Mouse (Mus musculus): ENCODE measurements around the gene Cdk20. TPM values are rescaled to one million over a fixed set of nuclear protein-coding genes. Genes with fewer than 3 reads are reported as not detected.
A peak's percentile ranks its signal among the peaks of the same experiment; 100 is the strongest.

The Cdk20 gene
- polyA plus RNA-seq, 1 experiment from 2014 or later = 11.5 TPM

DNA sequence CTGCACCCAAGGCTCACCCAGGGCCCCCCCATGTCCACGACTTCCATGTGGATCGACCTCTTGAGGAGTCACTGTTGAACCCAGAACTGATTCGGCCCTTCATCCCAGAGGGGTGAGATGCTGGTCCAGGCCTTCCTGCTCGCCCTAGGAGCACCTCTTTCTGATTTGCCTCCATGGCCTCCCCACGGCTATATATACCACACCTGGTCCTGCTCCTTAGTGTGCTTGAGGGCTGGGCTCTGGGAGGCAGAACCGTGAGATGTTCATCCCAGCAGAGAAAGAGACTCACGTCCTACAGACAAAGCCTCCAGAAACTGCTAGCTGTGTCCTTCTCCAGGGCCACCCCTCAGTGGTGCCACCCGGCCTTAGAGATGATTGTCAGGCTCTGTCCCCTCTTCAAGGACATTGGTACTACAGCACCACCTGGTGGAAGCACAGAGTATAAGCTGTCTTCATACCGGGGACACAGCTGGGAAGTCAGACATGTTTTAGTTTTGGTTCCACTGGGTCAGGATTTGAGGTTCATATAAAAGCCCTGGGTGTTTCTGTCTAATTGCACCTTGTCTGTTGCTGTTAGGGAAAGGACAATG is 6.8 kb downstream of the Cdk20 start:
- no peaks in the 10 kb centered on the region for H3K9me3 ChIP-seq (ENCODE audit: control insufficient read depth, low read length)
- peaks cover 4% of the 10 kb centered on the region; the same call in 1 of the 2 replicates for H3K4me1 ChIP-seq (ENCODE audit: control insufficient read depth, insufficient read depth, low read length)
- H3K36me3 ChIP-seq (ENCODE audit: control insufficient read depth, insufficient read depth, low read length) = no peaks in the 10 kb centered on the region

DNA sequence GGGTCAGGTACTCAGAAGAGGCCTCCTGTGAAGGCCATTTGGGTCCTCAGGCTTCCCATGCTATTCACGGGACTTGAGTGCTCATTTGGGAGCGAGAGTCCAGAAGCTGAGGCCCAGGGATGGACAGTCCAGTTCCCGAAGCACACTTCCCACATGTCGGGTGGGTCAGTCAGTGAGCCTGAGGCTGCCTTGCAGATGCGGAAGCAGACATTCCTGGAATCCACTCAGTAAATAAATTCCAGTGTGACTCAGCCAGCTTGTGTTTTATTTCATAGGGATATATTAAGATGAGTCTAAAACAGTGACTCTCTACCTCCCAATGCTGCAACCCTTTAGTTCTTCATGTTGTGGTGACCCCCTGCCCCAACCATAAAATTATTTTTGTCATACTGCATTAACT is 7.4 kb downstream of the Cdk20 start:
- Histone ChIP-seq H3K9ac (ENCODE audit: low read depth, low read length) (no peak overlapping the region), H3K4me3 (ENCODE audit: low read length) (no peak overlapping the region), H3K4me2 (ENCODE audit: low read depth, low read length) (no peak overlapping the region), H3K36me3 (ENCODE audit: control insufficient read depth, insufficient read depth, low read length) (no peaks in the 10 kb centered on the region), H3K4me1 (ENCODE audit: control insufficient read depth, insufficient read depth, low read length) (peaks cover 4% of the 10 kb centered on the region; the same call in 1 of the 2 replicates), H3K27me3 (replicated peaks; ENCODE audit: control insufficient read depth, insufficient read depth, low read length) (no peaks in the 10 kb centered on the region), H3K9me3 (ENCODE audit: control insufficient read depth, low read length) (no peaks in the 10 kb centered on the region), H3K27ac (ENCODE audit: low read length) (no peak overlapping the region)
- ATAC-seq = 0 out of 2 replicates have a peak, but pooled peaks have one; percentile 10
- WGBS = 51% methylated on average over 5 of the region's 5 CpGs

More for the DNA sequence above, 6.8 kb downstream of the Cdk20 start:
- Histone ChIP-seq H3K9ac (ENCODE audit: low read depth, low read length) (no peak overlapping the region), H3K27ac (ENCODE audit: low read length) (no peak overlapping the region), H3K27me3 (replicated peaks; ENCODE audit: control insufficient read depth, insufficient read depth, low read length) (no peaks in the 10 kb centered on the region), H3K4me3 (ENCODE audit: low read length) (no peak overlapping the region), H3K4me2 (ENCODE audit: low read depth, low read length) (no peak overlapping the region)
- peak; percentile 16; the same call in 1 of the 2 replicates for ATAC-seq
- WGBS = 55% methylated on average over 9 of the region's 9 CpGs

DNA sequence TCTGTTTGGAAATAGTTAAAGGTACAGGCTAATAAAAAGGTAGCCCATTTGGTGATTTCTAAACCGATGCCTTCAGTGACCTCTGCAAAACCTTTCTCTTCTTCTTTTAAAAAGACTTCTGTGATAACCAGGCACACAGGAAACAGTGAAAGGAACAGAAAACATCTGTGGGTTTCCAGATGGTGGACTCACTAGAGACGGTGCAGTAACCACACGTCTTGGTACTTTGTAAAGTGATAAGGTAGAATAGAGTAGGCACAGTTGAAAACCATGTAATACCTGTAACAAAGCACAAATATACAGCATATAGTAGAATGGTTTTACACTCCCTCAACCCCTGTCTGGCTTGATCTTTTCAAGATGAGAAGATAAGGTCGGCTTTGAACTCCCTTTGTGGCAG is 8.5 kb downstream of the Cdk20 start:
- 73% methylated on average over 4 of the region's 4 CpGs for WGBS
- Histone ChIP-seq H3K4me3 (ENCODE audit: low read length) (no peak overlapping the region), H3K27ac (ENCODE audit: low read length) (no peak overlapping the region), H3K9ac (ENCODE audit: low read depth, low read length) (no peak overlapping the region), H3K9me3 (ENCODE audit: control insufficient read depth, low read length) (no peaks in the 10 kb centered on the region), H3K4me2 (ENCODE audit: low read depth, low read length) (no peak overlapping the region), H3K4me1 (ENCODE audit: control insufficient read depth, insufficient read depth, low read length) (peaks cover 4% of the 10 kb centered on the region; the same call in 1 of the 2 replicates), H3K36me3 (ENCODE audit: control insufficient read depth, insufficient read depth, low read length) (no peaks in the 10 kb centered on the region), H3K27me3 (replicated peaks; ENCODE audit: control insufficient read depth, insufficient read depth, low read length) (no peaks in the 10 kb centered on the region)
- no peak for ATAC-seq

DNA sequence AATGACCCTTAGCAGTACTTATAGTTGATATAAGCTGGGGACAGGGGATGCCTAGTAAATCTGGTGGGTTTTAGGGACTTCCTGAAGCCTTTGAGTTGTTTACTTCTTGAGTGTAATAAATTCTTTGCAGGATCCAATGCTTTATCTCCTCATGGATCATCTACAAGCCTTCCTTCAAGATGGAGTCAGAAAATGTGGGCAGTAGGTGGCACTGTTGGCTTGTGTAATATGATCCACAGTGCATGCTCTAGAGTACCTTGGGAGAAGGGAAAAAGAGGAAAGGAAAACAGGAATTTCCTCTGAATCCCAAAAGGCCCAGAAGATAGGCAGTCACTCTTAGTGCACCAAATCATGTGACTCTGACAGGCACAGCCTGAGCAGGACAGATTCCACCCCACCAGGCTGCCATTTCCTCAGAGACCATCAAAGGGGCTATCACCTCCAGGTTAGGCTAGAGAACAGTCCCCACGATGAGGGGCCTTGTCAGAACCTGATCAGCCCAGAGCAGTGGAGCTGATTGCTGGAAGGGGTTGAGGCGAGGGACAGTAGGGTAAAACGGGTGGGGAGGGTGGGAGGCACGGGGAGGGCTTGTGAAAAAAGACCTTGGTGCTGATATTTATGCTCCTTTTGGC is 11.3 kb downstream of the Cdk20 start:
- no peak overlapping the region for H3K27ac ChIP-seq (ENCODE audit: low read length)
- ATAC-seq = peak; percentile 59
- H3K9ac ChIP-seq (ENCODE audit: low read depth, low read length) = no peak overlapping the region
- H3K4me3 ChIP-seq (ENCODE audit: low read length) = no peak overlapping the region
- peaks cover 4% of the 10 kb centered on the region; the same call in 1 of the 2 replicates for H3K4me1 ChIP-seq (ENCODE audit: control insufficient read depth, insufficient read depth, low read length)
- WGBS = 67% methylated on average over 4 of the region's 4 CpGs
- H3K9me3 ChIP-seq (ENCODE audit: control insufficient read depth, low read length) = no peaks in the 10 kb centered on the region
- no peaks in the 10 kb centered on the region for H3K27me3 ChIP-seq (replicated peaks; ENCODE audit: control insufficient read depth, insufficient read depth, low read length)
- H3K36me3 ChIP-seq (ENCODE audit: control insufficient read depth, insufficient read depth, low read length) = no peaks in the 10 kb centered on the region
- no peak overlapping the region for H3K4me2 ChIP-seq (ENCODE audit: low read depth, low read length)

DNA sequence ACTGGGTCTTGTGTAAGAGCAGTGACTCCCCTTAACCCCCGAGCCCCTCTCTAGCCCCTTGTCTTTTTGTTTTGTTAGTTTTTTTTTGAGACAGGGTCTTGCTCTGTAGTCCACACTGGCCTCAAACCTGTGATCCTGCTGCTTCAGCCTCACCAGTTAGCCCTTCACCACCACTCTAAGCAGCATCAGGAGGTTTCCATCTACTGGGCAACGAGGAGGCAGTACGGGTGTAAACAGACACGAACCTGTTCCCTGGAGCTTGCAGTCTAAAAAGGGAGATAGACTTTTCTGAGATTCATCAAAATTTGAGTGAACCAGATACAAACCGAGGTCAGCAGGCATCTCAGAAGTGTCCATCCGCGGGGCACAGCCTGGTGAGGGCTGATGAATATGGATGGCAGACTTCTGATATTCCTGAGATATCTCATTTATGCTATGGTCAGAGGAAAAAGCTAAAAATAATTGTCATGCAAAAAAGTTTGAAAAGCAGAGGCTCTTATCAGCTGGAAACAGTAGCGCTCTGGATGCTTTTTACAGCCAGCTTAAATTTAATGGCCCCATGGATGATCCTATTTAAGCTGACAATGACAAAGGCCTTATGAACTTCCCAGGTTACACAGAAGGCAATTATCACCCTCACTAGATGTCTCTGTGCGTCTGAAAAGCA is 13.3 kb downstream of the Cdk20 start:
- H3K4me3 ChIP-seq (ENCODE audit: low read length) = no peak overlapping the region
- ATAC-seq = no peak
- no peaks in the 10 kb centered on the region for H3K27me3 ChIP-seq (replicated peaks; ENCODE audit: control insufficient read depth, insufficient read depth, low read length)
- WGBS = 69% methylated on average over 9 of the region's 9 CpGs
- no peaks in the 10 kb centered on the region for H3K9me3 ChIP-seq (ENCODE audit: control insufficient read depth, low read length)
- H3K4me2 ChIP-seq (ENCODE audit: low read depth, low read length) = no peak overlapping the region
- no peaks in the 10 kb centered on the region for H3K4me1 ChIP-seq (ENCODE audit: control insufficient read depth, insufficient read depth, low read length)
- H3K36me3 ChIP-seq (ENCODE audit: control insufficient read depth, insufficient read depth, low read length) = no peaks in the 10 kb centered on the region
- H3K9ac ChIP-seq (ENCODE audit: low read depth, low read length) = no peak overlapping the region
- no peak overlapping the region for H3K27ac ChIP-seq (ENCODE audit: low read length)

DNA sequence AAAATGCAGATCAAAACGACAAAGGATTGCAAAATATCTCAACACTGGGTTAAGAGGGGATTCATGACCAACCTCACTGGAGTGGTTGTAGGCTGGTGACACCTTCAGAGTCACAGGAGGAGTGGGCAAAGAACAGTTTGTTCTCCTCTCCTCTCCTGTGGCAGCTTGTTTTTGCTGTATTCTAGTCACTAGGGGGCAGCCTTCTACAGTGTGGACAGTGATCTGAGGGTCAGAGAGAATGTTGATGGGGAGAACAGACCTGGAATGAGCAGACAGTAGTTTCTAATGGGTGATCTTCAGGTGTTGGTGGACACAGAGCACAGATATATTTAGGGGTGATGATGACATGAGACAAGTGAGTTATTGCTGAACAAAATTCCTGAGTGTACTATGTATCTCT is 15.8 kb downstream of the Cdk20 start:
- Histone ChIP-seq H3K27me3 (replicated peaks; ENCODE audit: control insufficient read depth, insufficient read depth, low read length) (no peaks in the 10 kb centered on the region), H3K27ac (ENCODE audit: low read length) (no peak overlapping the region), H3K9me3 (ENCODE audit: control insufficient read depth, low read length) (no peaks in the 10 kb centered on the region), H3K4me3 (ENCODE audit: low read length) (no peak overlapping the region), H3K4me2 (ENCODE audit: low read depth, low read length) (no peak overlapping the region), H3K4me1 (ENCODE audit: control insufficient read depth, insufficient read depth, low read length) (no peaks in the 10 kb centered on the region), H3K36me3 (ENCODE audit: control insufficient read depth, insufficient read depth, low read length) (no peaks in the 10 kb centered on the region), H3K9ac (ENCODE audit: low read depth, low read length) (no peak overlapping the region)
- ATAC-seq = peak; percentile 40
- WGBS = 0% methylated on average over 1 of the region's 1 CpGs

DNA sequence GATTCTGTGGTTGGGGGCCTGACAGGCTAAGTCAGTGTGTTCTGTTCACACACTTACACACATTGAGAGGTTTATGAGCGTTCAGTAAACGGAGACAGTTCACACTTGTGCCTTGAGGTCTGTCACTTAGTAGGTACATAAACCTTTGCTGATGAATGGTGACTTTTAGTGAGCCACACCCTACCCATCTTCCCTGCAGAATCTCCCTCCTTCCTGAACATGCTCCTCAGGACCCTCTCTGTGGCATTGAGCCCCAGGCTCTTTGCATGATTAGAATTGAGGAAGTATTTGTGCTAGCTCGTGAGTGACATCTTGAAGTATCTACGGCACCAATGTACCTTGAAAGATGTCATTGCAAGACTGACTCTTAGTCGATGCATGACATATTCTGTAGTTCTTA is 16.6 kb downstream of the Cdk20 start:
- Histone ChIP-seq H3K36me3 (ENCODE audit: control insufficient read depth, insufficient read depth, low read length) (no peaks in the 10 kb centered on the region), H3K4me3 (ENCODE audit: low read length) (no peak overlapping the region), H3K4me2 (ENCODE audit: low read depth, low read length) (no peak overlapping the region), H3K27ac (ENCODE audit: low read length) (no peak overlapping the region), H3K9me3 (ENCODE audit: control insufficient read depth, low read length) (no peaks in the 10 kb centered on the region), H3K9ac (ENCODE audit: low read depth, low read length) (no peak overlapping the region), H3K27me3 (replicated peaks; ENCODE audit: control insufficient read depth, insufficient read depth, low read length) (no peaks in the 10 kb centered on the region), H3K4me1 (ENCODE audit: control insufficient read depth, insufficient read depth, low read length) (no peaks in the 10 kb centered on the region)
- WGBS = 82% methylated on average over 5 of the region's 5 CpGs
- no peak for ATAC-seq

DNA sequence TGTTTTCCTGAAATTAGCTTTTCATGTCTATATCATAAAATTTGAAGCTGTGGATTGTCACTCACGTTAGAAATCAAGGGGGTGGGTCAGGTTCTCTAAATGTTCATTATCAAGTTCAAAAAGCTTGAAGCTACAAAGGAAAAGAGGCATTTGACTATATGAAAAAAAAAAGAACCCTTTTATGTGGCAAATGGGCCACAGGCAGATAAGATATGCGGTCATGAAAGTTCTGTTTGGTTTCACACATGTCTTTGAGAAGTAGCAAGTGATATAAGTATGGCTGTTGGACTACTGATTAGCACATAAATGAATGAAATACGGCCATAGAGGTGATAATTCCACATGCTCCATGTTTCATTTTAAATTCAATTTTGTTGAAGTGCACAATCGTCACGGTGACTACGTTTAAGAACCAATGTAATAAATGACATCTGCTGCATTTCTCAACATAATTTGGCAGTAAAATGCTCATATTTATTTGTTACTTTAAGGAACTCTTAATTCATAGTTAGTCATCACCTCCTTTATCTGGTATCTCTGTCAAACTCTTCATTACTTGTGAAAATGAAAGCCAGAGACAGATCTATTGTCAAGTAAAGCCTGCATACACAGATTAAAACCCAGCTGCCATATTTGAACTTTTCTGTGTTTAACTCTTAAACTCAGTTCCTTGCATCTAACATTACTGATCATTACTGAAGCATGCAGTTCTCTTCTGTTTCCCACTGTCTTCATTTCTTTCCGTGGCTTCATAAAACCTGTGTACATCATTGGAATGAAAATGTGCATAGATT is 18.1 kb downstream of the Cdk20 start:
- Histone ChIP-seq H3K9ac (ENCODE audit: low read depth, low read length) (no peak overlapping the region), H3K36me3 (ENCODE audit: control insufficient read depth, insufficient read depth, low read length) (no peaks in the 10 kb centered on the region), H3K27ac (ENCODE audit: low read length) (no peak overlapping the region), H3K27me3 (replicated peaks; ENCODE audit: control insufficient read depth, insufficient read depth, low read length) (no peaks in the 10 kb centered on the region), H3K4me3 (ENCODE audit: low read length) (no peak overlapping the region), H3K4me2 (ENCODE audit: low read depth, low read length) (no peak overlapping the region), H3K4me1 (ENCODE audit: control insufficient read depth, insufficient read depth, low read length) (no peaks in the 10 kb centered on the region), H3K9me3 (ENCODE audit: control insufficient read depth, low read length) (no peaks in the 10 kb centered on the region)
- ATAC-seq = no peak
- 69% methylated on average over 7 of the region's 7 CpGs for WGBS

Measured in intestine, embryonic 16.5 days (tissue).